Mouse (Mus musculus): ENCODE measurements around the gene Dock2. TPM values are rescaled to one million over a fixed set of nuclear protein-coding genes. Genes with fewer than 3 reads are reported as not detected.

Gene Dock2
- polyA plus RNA-seq, 1 experiment, result 0.56 TPM

- no peak for TF ChIP-seq POLR2A (IDR thresholded peaks at IDR 0.05; ENCODE audit: low read depth, low read length)
- no peak for TF ChIP-seq CTCF (IDR thresholded peaks at IDR 0.05; ENCODE audit: borderline replicate concordance, insufficient read depth, low read length)
- Histone ChIP-seq H3K4me1 (ENCODE audit: control insufficient read depth, insufficient read depth, low read length) (no peaks in the 10 kb centered on the region), H3K4me3 (ENCODE audit: insufficient read depth, low read length) (no peak overlapping the region), H3K27ac (ENCODE audit: insufficient read depth, low read length) (no peak overlapping the region)
These were observed 316.6 kb downstream of the Dock2 start for GRCm38 (mm10) chr11:34467056-34467455.

- Histone ChIP-seq H3K4me3 (ENCODE audit: insufficient read depth, low read length) (no peak overlapping the region), H3K4me1 (ENCODE audit: control insufficient read depth, insufficient read depth, low read length) (no peaks in the 10 kb centered on the region), H3K27ac (ENCODE audit: insufficient read depth, low read length) (no peak overlapping the region)
- TF ChIP-seq CTCF (IDR thresholded peaks at IDR 0.05; ENCODE audit: borderline replicate concordance, insufficient read depth, low read length) (no peak), POLR2A (IDR thresholded peaks at IDR 0.05; ENCODE audit: low read depth, low read length) (no peak)
These were observed 333.7 kb downstream of the Dock2 start for GRCm38 (mm10) chr11:34449944-34450343.

- TF ChIP-seq POLR2A (IDR thresholded peaks at IDR 0.05; ENCODE audit: low read depth, low read length) (no peak), CTCF (IDR thresholded peaks at IDR 0.05; ENCODE audit: borderline replicate concordance, insufficient read depth, low read length) (no peak)
- Histone ChIP-seq H3K27ac (ENCODE audit: insufficient read depth, low read length) (no peak overlapping the region), H3K4me1 (ENCODE audit: control insufficient read depth, insufficient read depth, low read length) (no peaks in the 10 kb centered on the region), H3K4me3 (ENCODE audit: insufficient read depth, low read length) (no peak overlapping the region)
These were observed 335.8 kb downstream of the Dock2 start for GRCm38 (mm10) chr11:34447891-34448290.

GRCm38 (mm10) chr11:34438429-34438828 lies 345.3 kb downstream of the Dock2 start:
- TF ChIP-seq CTCF (IDR thresholded peaks at IDR 0.05; ENCODE audit: borderline replicate concordance, insufficient read depth, low read length) (no peak), POLR2A (IDR thresholded peaks at IDR 0.05; ENCODE audit: low read depth, low read length) (no peak)
- Histone ChIP-seq H3K4me3 (ENCODE audit: insufficient read depth, low read length) (no peak overlapping the region), H3K4me1 (ENCODE audit: control insufficient read depth, insufficient read depth, low read length) (no peaks in the 10 kb centered on the region), H3K27ac (ENCODE audit: insufficient read depth, low read length) (no peak overlapping the region)

GRCm38 (mm10) chr11:34437446-34437845 lies 346.2 kb downstream of the Dock2 start:
- no peaks in the 10 kb centered on the region for H3K4me1 ChIP-seq (ENCODE audit: control insufficient read depth, insufficient read depth, low read length)
- no peak overlapping the region for H3K4me3 ChIP-seq (ENCODE audit: insufficient read depth, low read length)
- H3K27ac ChIP-seq (ENCODE audit: insufficient read depth, low read length), result no peak overlapping the region
- TF ChIP-seq POLR2A (IDR thresholded peaks at IDR 0.05; ENCODE audit: low read depth, low read length) (no peak), CTCF (IDR thresholded peaks at IDR 0.05; ENCODE audit: borderline replicate concordance, insufficient read depth, low read length) (no peak)

- TF ChIP-seq POLR2A (IDR thresholded peaks at IDR 0.05; ENCODE audit: low read depth, low read length) (no peak), CTCF (IDR thresholded peaks at IDR 0.05; ENCODE audit: borderline replicate concordance, insufficient read depth, low read length) (no peak)
- no peak overlapping the region for H3K4me3 ChIP-seq (ENCODE audit: insufficient read depth, low read length)
- H3K4me1 ChIP-seq (ENCODE audit: control insufficient read depth, insufficient read depth, low read length), result no peaks in the 10 kb centered on the region
- H3K27ac ChIP-seq (ENCODE audit: insufficient read depth, low read length), result no peak overlapping the region
These were observed 351.7 kb downstream of the Dock2 start for GRCm38 (mm10) chr11:34431978-34432377.

GRCm38 (mm10) chr11:34431371-34431770 lies 352.3 kb downstream of the Dock2 start:
- Histone ChIP-seq H3K27ac (ENCODE audit: insufficient read depth, low read length) (no peak overlapping the region), H3K4me1 (ENCODE audit: control insufficient read depth, insufficient read depth, low read length) (no peaks in the 10 kb centered on the region), H3K4me3 (ENCODE audit: insufficient read depth, low read length) (no peak overlapping the region)
- TF ChIP-seq POLR2A (IDR thresholded peaks at IDR 0.05; ENCODE audit: low read depth, low read length) (no peak), CTCF (IDR thresholded peaks at IDR 0.05; ENCODE audit: borderline replicate concordance, insufficient read depth, low read length) (no peak)

GRCm38 (mm10) chr11:34430940-34431339 lies 352.8 kb downstream of the Dock2 start:
- no peak for TF ChIP-seq POLR2A (IDR thresholded peaks at IDR 0.05; ENCODE audit: low read depth, low read length)
- no peak for TF ChIP-seq CTCF (IDR thresholded peaks at IDR 0.05; ENCODE audit: borderline replicate concordance, insufficient read depth, low read length)
- H3K27ac ChIP-seq (ENCODE audit: insufficient read depth, low read length), result no peak overlapping the region
- no peaks in the 10 kb centered on the region for H3K4me1 ChIP-seq (ENCODE audit: control insufficient read depth, insufficient read depth, low read length)
- no peak overlapping the region for H3K4me3 ChIP-seq (ENCODE audit: insufficient read depth, low read length)

GRCm38 (mm10) chr11:34427212-34427611 lies 356.5 kb downstream of the Dock2 start:
- TF ChIP-seq CTCF (IDR thresholded peaks at IDR 0.05; ENCODE audit: borderline replicate concordance, insufficient read depth, low read length), result no peak
- no peak for TF ChIP-seq POLR2A (IDR thresholded peaks at IDR 0.05; ENCODE audit: low read depth, low read length)
- no peaks in the 10 kb centered on the region for H3K4me1 ChIP-seq (ENCODE audit: control insufficient read depth, insufficient read depth, low read length)
- no peak overlapping the region for H3K27ac ChIP-seq (ENCODE audit: insufficient read depth, low read length)
- no peak overlapping the region for H3K4me3 ChIP-seq (ENCODE audit: insufficient read depth, low read length)

- no peak for TF ChIP-seq CTCF (IDR thresholded peaks at IDR 0.05; ENCODE audit: borderline replicate concordance, insufficient read depth, low read length)
- no peak for TF ChIP-seq POLR2A (IDR thresholded peaks at IDR 0.05; ENCODE audit: low read depth, low read length)
- Histone ChIP-seq H3K4me1 (ENCODE audit: control insufficient read depth, insufficient read depth, low read length) (no peaks in the 10 kb centered on the region), H3K27ac (ENCODE audit: insufficient read depth, low read length) (no peak overlapping the region)
These were observed 359.1 kb downstream of the Dock2 start for GRCm38 (mm10) chr11:34424546-34424945.

GRCm38 (mm10) chr11:34421061-34421460 lies 362.6 kb downstream of the Dock2 start:
- Histone ChIP-seq H3K4me1 (ENCODE audit: control insufficient read depth, insufficient read depth, low read length) (no peaks in the 10 kb centered on the region), H3K4me3 (ENCODE audit: insufficient read depth, low read length) (no peak overlapping the region), H3K27ac (ENCODE audit: insufficient read depth, low read length) (no peak overlapping the region)
- TF ChIP-seq POLR2A (IDR thresholded peaks at IDR 0.05; ENCODE audit: low read depth, low read length) (no peak), CTCF (IDR thresholded peaks at IDR 0.05; ENCODE audit: borderline replicate concordance, insufficient read depth, low read length) (no peak)

More at GRCm38 (mm10) chr11:34424546-34424945, 359.1 kb downstream of the Dock2 start:
- H3K4me3 ChIP-seq (ENCODE audit: insufficient read depth, low read length), result no peak overlapping the region

Measured in embryonic fibroblast, embryonic 13.5 days (primary cell).